Mouse (Mus musculus) cortical plate, adult 2 months (tissue): ENCODE measurements around the gene Dusp15.

Experiments used
- CTCF ChIP-seq: fragments of 200-500 bp; IDR thresholded peaks from 2 replicates; pipeline ENCODE4 v1.5.1; 2011; ENCODE audit warnings: mild to moderate bottlenecking, control low read depth, low read length; ENCODE audit not compliant: insufficient read depth; ENCODE audit errors: extremely low read depth
- POLR2A ChIP-seq: fragments of 200-500 bp; IDR thresholded peaks from 2 replicates; pipeline ENCODE4 v1.6.1; 2011; ENCODE audit warnings: mild to moderate bottlenecking, low read length, control low read depth; ENCODE audit not compliant: insufficient read depth; ENCODE audit errors: extremely low read depth

GRCm38 (mm10) chr2:152997046-152997445 lies 45.5 kb upstream of the Dusp15 start:
- TF ChIP-seq CTCF (no peak), POLR2A (no peak)
